ENCODE assay signal across 27 mouse cellular contexts in the genomic region with DNA sequence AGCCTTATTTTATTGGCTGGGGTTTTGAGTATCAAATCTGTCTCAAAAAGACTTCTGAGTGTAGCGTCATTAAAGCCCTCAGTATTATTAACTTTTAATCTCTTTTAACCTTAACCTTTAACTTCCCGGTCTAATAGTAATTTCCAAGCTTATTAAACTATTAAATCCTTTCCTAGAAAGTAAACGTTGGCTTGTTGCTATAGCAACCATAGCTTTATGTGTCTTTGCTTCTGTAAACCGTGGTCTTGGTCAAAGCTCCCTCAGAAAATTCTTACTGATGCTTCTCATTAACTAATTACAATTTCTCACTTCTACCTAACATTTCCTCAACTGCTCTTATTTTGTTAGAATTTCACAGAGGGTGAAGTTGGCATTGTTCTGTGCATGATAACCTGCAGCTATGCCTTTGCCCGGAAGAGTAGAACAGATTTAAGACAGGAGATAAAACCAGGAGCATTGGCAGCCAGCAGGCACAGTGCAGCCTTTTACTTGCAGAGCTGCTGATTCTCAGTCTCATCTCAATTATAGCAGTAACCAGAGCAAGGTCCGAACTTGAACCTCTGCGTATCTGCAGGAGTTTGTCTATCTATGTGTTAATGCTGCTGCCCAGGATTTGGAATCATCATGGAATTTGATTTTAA.
A peak's percentile ranks its signal among the peaks of the same experiment; 100 is the strongest.
DNase-seq lines count a peak whose midpoint lies in the region; ATAC-seq and TF ChIP-seq lines count a peak whose summit lies in the region.
"Had no signal": no experiment of that assay in that cellular context is flagged by ENCODE, and none has a peak within 500 bp of the region (broad histone marks: within the 10 kb centered on the region; RNA-seq: fewer than 3 reads in every experiment).

No protein-coding gene starts in this region.

- H3K9ac ChIP-seq in neural tube, embryonic 15.5 days (replicated peaks): no peak overlapping the region
- H3K9ac ChIP-seq in midbrain, postnatal 0 days (replicated peaks; ENCODE audit: low read length, poor library complexity, severe bottlenecking): no peak overlapping the region
- H3K9ac ChIP-seq: embryonic facial prominence, embryonic 12.5 days; heart, embryonic 15.5 days; hindbrain, embryonic 14.5 days; kidney, embryonic 15.5 days; liver, embryonic 15.5 days; lung, embryonic 14.5 days; neural tube, embryonic 12.5 days had no signal

- TF ChIP-seq CTCF in layer of hippocampus, adult 2 months (conservative IDR thresholded peaks at IDR 0.05): no peak
- no peak for TF ChIP-seq CTCF in midbrain, postnatal 0 days (IDR thresholded peaks at IDR 0.05)

- no peaks in the 10 kb centered on the region for H3K27me3 ChIP-seq in neural tube, embryonic 15.5 days (replicated peaks)
- no peaks in the 10 kb centered on the region for H3K27me3 ChIP-seq in midbrain, postnatal 0 days (ENCODE audit: insufficient read depth, low read length)
- H3K27me3 ChIP-seq: embryonic facial prominence, embryonic 12.5 days; heart, embryonic 15.5 days; kidney, embryonic 15.5 days; liver, embryonic 15.5 days; neural tube, embryonic 12.5 days had no signal

- no peaks in the 10 kb centered on the region for H3K36me3 ChIP-seq in neural tube, embryonic 15.5 days
- no peaks in the 10 kb centered on the region for H3K36me3 ChIP-seq in midbrain, postnatal 0 days (ENCODE audit: insufficient read depth, low read length)
- H3K36me3 ChIP-seq: embryonic facial prominence, embryonic 12.5 days; G1E; heart, embryonic 10.5 days; heart, embryonic 15.5 days; kidney, embryonic 15.5 days; liver, embryonic 15.5 days; neural tube, embryonic 12.5 days had no signal

- 43% methylated on average over 7 of the region's 7 CpGs for WGBS in neural tube, embryonic 15.5 days
- WGBS in midbrain, postnatal 0 days: 31% methylated on average over 7 of the region's 7 CpGs

- H3K4me1 ChIP-seq in neural tube, embryonic 15.5 days: peaks cover 10% of the 10 kb centered on the region; the same call in 1 of the 2 replicates
- H3K4me1 ChIP-seq in midbrain, postnatal 0 days (ENCODE audit: insufficient read depth, low read length): 0 out of 2 replicates have a peak, but pooled peaks cover 4% of the 10 kb centered on the region
- H3K4me1 ChIP-seq: embryonic facial prominence, embryonic 12.5 days; heart, embryonic 10.5 days; heart, embryonic 15.5 days; kidney, embryonic 15.5 days; liver, embryonic 15.5 days; neural tube, embryonic 12.5 days had no signal

- no peak overlapping the region for H3K4me3 ChIP-seq in layer of hippocampus, adult 2 months
- no peak overlapping the region for H3K4me3 ChIP-seq in neural tube, embryonic 15.5 days (replicated peaks)
- H3K4me3 ChIP-seq in midbrain, postnatal 0 days (ENCODE audit: low read depth, low read length): no peak overlapping the region
- H3K4me3 ChIP-seq: embryonic facial prominence, embryonic 12.5 days; heart, embryonic 10.5 days; heart, embryonic 15.5 days; kidney, embryonic 15.5 days; liver, embryonic 15.5 days; neural tube, embryonic 12.5 days had no signal

- DNase-seq in cerebellum, adult 11-12 months: peak; percentile 5
- DNase-seq in cerebellum, postnatal 4 days (ENCODE audit: low spot score in 2 of 2): no peak
- DNase-seq in layer of hippocampus, adult 2 months (ENCODE audit: low spot score in 2 of 2): no peak
- DNase-seq in layer of hippocampus, adult 9-10 months (ENCODE audit: low spot score): no peak
- DNase-seq in neural tube, embryonic 10.5 days (ENCODE audit: extremely low spot score, low spot score): no peak
- peak; percentile 39 for DNase-seq in midbrain, postnatal 0 days (ENCODE audit: low spot score)
- DNase-seq in heart, postnatal 10 days: no peak
- DNase-seq: adrenal gland, adult 8-10 months; gastrocnemius, postnatal 25 days; heart, adult 11 months; heart, postnatal 4 days; kidney, adult 18-20 months; kidney, postnatal 25 days; lung, embryonic 14.5 days; lung, postnatal 14 days; right cerebral cortex, postnatal 4 days; thymus, adult 2 months; thymus, postnatal 36 days had no signal

- peak overlapping the region; percentile 82 for H3K27ac ChIP-seq in layer of hippocampus, adult 2 months
- H3K27ac ChIP-seq in neural tube, embryonic 15.5 days (replicated peaks): 0 out of 2 replicates have a peak overlapping the region, but pooled peaks have one; percentile 13
- no peak overlapping the region for H3K27ac ChIP-seq in midbrain, postnatal 0 days (ENCODE audit: low read depth, low read length)
- H3K27ac ChIP-seq: embryonic facial prominence, embryonic 12.5 days; heart, embryonic 10.5 days; heart, embryonic 15.5 days; hindbrain, embryonic 14.5 days; kidney, embryonic 15.5 days; liver, embryonic 15.5 days; neural tube, embryonic 12.5 days had no signal

- H3K4me2 ChIP-seq in neural tube, embryonic 15.5 days: no peak overlapping the region
- no peak overlapping the region for H3K4me2 ChIP-seq in midbrain, postnatal 0 days (ENCODE audit: low read depth, low read length, poor library complexity, severe bottlenecking)
- H3K4me2 ChIP-seq: embryonic facial prominence, embryonic 12.5 days; heart, embryonic 15.5 days; hindbrain, embryonic 14.5 days; kidney, embryonic 15.5 days; liver, embryonic 15.5 days; lung, embryonic 14.5 days; neural tube, embryonic 12.5 days had no signal

- ATAC-seq in neural tube, embryonic 15.5 days (ENCODE audit: low FRiP score): peak; percentile 53; the same call in 1 of the 2 replicates
- no peak for ATAC-seq in midbrain, postnatal 0 days (ENCODE audit: low FRiP score)

- no peaks in the 10 kb centered on the region for H3K9me3 ChIP-seq in neural tube, embryonic 15.5 days (replicated peaks)
- no peaks in the 10 kb centered on the region for H3K9me3 ChIP-seq in midbrain, postnatal 0 days (ENCODE audit: low read length)
- H3K9me3 ChIP-seq: embryonic facial prominence, embryonic 12.5 days; G1E; heart, embryonic 10.5 days; heart, embryonic 15.5 days; kidney, embryonic 15.5 days; liver, embryonic 15.5 days; neural tube, embryonic 12.5 days had no signal

- intact Hi-C loops in heart, postnatal 10 days (cut with DNase I): no loop called here

Comparison
In these comparisons a context has a peak if more than half of its experiments do, and no peak if none do; other contexts are left out.
1. DNase-seq: peak in cerebellum, adult 11-12 months (single experiment) and midbrain, postnatal 0 days (single experiment); none in cerebellum, postnatal 4 days (0 of 2), layer of hippocampus, adult 2 months (0 of 2), layer of hippocampus, adult 9-10 months (single experiment), neural tube, embryonic 10.5 days (single experiment) and heart, postnatal 10 days (0 of 2).